Comparison of ENCODE assay signal across 8 mouse cellular contexts in the genomic region with DNA sequence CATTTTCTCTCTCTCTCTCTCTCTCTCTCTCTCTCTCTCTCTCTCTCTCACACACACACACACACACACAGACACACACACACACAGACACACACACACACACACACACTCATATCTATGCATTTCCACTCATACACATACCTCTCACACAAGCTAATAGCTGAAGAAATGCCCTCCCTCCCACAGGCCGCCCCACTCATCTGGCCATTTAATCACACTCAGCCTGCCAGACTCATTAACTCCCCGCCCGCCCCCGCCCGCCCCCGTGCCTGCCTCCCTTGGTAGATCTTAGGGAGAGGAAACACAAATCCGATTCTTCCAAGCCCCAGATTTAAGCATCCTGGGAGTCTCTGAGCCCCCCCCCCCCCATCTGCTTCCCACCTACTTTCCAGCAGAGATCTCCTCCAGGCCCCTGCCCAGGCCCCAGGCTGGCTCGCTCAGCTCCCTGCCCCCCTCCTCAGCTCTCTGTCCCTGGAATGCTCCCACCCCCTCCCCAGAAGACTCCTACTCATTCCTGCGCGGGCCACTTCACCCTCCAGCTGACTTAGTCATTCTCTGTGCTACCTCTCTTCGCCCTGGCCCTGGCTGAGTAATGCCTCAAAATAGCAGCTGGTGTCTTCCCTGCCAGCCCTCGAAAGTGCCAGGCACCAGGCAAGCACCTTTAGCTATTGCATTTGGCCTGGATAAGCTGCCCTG. TPM values are rescaled to one million over a fixed set of nuclear protein-coding genes. Genes with fewer than 3 reads are reported as not detected.
A peak's percentile ranks its signal among the peaks of the same experiment; 100 is the strongest.
DNase-seq lines count a peak whose midpoint lies in the region; ATAC-seq lines count a peak whose summit lies in the region.

No protein-coding gene starts in this region.

- H3K27ac ChIP-seq in heart, embryonic 10.5 days: peak overlapping the region; percentile 86
- H3K27ac ChIP-seq in limb, embryonic 12.5 days: peak overlapping the region; percentile 84

- H3K9me3 ChIP-seq in heart, embryonic 10.5 days: no peaks in the 10 kb centered on the region
- no peaks in the 10 kb centered on the region for H3K9me3 ChIP-seq in limb, embryonic 12.5 days

- peak overlapping the region; percentile 39 for H3K4me3 ChIP-seq in heart, embryonic 10.5 days
- no peak overlapping the region for H3K4me3 ChIP-seq in limb, embryonic 12.5 days (replicated peaks)

- H3K4me1 ChIP-seq in heart, embryonic 10.5 days: peaks cover 46% of the 10 kb centered on the region
- peaks cover 16% of the 10 kb centered on the region for H3K4me1 ChIP-seq in limb, embryonic 12.5 days (replicated peaks)

- 5% methylated on average over 12 of the region's 12 CpGs for WGBS in heart, embryonic 10.5 days
- WGBS in limb, embryonic 12.5 days: 3% methylated on average over 12 of the region's 12 CpGs

- peak; percentile 58 to 66 for DNase-seq in adrenal gland, adult (ENCODE audit: inconsistent age in 2 of 2, low spot score in 1 of 2)
- no peak for DNase-seq in adrenal gland, postnatal 4 days (ENCODE audit: low spot score in 2 of 2)
- peak; percentile 55 for DNase-seq in ovary, adult 18-20 months (ENCODE audit: low spot score)
- DNase-seq in ovary, postnatal 36 days (ENCODE audit: low spot score): no peak
- DNase-seq in heart, embryonic 10.5 days (ENCODE audit: low spot score): peak; percentile 90
- DNase-seq in right cerebral cortex, postnatal 25 days: peak; percentile 45
- no peak for DNase-seq in urinary bladder, adult 18-20 months (ENCODE audit: low spot score in 2 of 2)

- peak overlapping the region; percentile 36 for H3K4me2 ChIP-seq in limb, embryonic 12.5 days

- 0 out of 2 replicates have a peak overlapping the region, but pooled peaks have one; percentile 9 for H3K9ac ChIP-seq in limb, embryonic 12.5 days (replicated peaks)

- H3K36me3 ChIP-seq in heart, embryonic 10.5 days: no peaks in the 10 kb centered on the region
- H3K36me3 ChIP-seq in limb, embryonic 12.5 days: no peaks in the 10 kb centered on the region

- 0 out of 2 replicates have a peak, but pooled peaks have one; percentile 24 for ATAC-seq in limb, embryonic 12.5 days (ENCODE audit: insufficient number of reproducible peaks, insufficient read depth, low FRiP score, low TSS enrichment, low read depth)

- no peaks in the 10 kb centered on the region for H3K27me3 ChIP-seq in heart, embryonic 10.5 days (ENCODE audit: insufficient read depth, poor library complexity, severe bottlenecking)
- H3K27me3 ChIP-seq in limb, embryonic 12.5 days: peaks cover 5% of the 10 kb centered on the region; the same call in 1 of the 2 replicates

RNA-seq across cellular contexts. Expression of a gene that starts 8.2 kb away (rescaled TPM):
- total RNA-seq in adrenal gland, postnatal 4 days (2021): 1 to 10 TPM; 2.7 to 9.6 TPM
- polyA plus RNA-seq in heart, embryonic 10.5 days (2016; fragmentation: Nextera tagmentation; extraction: Ambion mirVana): 12.2 and 15.0 TPM in 2 replicates
- 5.4 and 6.4 TPM in 2 replicates for polyA plus RNA-seq in limb, embryonic 12.5 days (2016; fragmentation: Nextera tagmentation; extraction: Ambion mirVana)

Comparison
In these comparisons a context has a peak if more than half of its experiments do, and no peak if none do; other contexts are left out.
1. DNase-seq: peak in adrenal gland, adult (2 of 2), ovary, adult 18-20 months (single experiment), heart, embryonic 10.5 days (single experiment) and right cerebral cortex, postnatal 25 days (single experiment); none in adrenal gland, postnatal 4 days (0 of 2), ovary, postnatal 36 days (single experiment) and urinary bladder, adult 18-20 months (0 of 2).